Mouse (Mus musculus) left cerebral cortex, adult 8-10 months (tissue): ENCODE data around the gene 1810046K07Rik. TPM values are rescaled to one million over a fixed set of nuclear protein-coding genes. Genes with fewer than 3 reads are reported as not detected.

Source experiments
- DNase-seq, 2 experiments: peaks; one replicate each; pipeline ENCODE4 v3.0.0; 2022; ENCODE audit warnings: low spot score in 2 of 2
- total RNA-seq, 4 experiments: library from RNA; stranded (reverse); gene quantifications; 2 replicates each; pipeline ENCODE4 v1.2.4; 2022

1810046K07Rik gene
- not detected for total RNA-seq

GRCm38 (mm10) chr9:51328731-51329130, at the start of gene 1810046K07Rik:
Gene 1810046K07Rik (minus strand): TSS chr9:51328917.
- no peak for DNase-seq

GRCm38 (mm10) chr9:51369560-51369959, 40.8 kb upstream of the 1810046K07Rik start:
- DNase-seq: no peak

- DNase-seq: no peak
Measured at GRCm38 (mm10) chr9:51367124-51367523, 38.4 kb upstream of the 1810046K07Rik start.

DNA sequence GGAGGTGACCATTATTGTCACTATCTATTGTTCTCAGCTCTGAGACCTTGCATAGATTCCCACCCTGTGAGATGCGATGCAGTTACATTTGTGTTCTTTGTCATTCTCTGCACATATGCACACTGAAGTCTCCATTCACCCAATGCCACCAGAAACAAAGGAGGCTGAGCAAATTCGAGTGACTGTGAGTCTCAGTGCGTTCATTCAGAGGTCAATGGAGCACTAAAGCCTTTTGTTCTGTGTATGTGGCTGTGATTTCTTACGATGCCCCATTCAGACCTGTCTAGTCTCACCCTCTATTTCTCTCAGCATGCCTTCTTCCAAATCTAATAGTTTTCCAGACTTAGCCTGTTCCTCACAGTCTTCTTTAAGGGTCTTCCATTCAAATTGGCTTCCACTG, 35.3 kb upstream of the 1810046K07Rik start:
- no peak for DNase-seq

GRCm38 (mm10) chr9:51353511-51353910, 24.8 kb upstream of the 1810046K07Rik start:
- DNase-seq: no peak

DNA sequence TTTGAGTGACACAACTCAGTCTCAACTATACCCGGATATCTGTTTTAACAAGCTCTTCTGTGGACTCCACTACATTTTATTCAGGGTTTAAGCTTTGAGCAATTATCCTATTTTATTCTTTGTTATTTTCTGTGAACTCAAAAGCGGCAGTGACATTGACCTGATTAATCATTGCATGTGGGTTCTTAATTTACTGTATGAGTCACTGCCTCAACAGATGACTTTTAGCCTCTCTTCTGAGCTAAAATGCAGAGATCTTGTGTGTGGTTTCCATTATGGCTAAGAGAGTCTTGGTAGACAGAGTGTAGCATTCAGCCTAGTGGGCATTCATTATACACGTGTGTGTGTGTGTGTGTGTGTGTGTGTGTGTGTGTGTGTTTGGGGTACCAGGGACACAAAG, 24.2 kb upstream of the 1810046K07Rik start:
- no peak for DNase-seq

DNA sequence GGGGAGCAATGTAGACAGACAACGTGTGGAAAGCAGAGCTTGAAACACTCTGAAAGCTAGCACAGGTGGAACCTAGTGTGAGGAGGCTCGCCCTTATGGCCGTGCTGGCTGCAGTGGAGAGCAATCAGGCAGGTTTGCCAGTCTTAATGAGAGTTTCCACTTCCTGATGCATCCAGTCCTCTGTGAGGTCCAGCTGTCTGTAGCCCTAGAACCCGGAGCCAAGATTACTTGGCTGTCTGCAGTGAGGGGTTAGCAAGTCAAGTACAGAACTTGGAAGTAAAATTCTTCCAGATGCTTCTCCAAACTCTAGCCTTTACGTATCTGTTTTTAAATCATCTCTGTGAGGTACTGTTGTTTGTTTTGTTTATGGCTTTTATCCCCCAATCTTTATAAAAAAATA, 20.7 kb upstream of the 1810046K07Rik start:
- DNase-seq: no peak

DNA sequence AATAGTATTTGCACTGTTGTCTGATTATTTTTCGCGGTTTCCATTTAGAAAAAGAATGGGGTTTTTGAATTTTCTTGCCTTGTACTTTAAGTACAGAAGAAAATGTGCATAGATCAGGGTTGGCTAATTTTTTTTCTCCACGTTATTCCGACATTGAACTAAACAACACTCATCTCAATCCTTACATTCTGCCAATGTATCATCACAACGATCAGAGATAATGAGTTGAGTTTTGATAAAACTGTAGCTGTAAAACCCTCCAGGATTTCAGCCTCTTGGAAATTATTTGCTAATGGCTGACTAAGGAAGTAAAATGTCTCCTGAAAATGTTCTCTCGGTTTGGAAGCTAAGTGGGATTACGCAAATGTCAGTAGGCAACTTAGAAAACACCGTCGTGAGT, 17.1 kb upstream of the 1810046K07Rik start:
- DNase-seq: no peak

GRCm38 (mm10) chr9:51335294-51336010, 6.7 kb upstream of the 1810046K07Rik start:
- peak; percentile 69 to 80 for DNase-seq

DNA sequence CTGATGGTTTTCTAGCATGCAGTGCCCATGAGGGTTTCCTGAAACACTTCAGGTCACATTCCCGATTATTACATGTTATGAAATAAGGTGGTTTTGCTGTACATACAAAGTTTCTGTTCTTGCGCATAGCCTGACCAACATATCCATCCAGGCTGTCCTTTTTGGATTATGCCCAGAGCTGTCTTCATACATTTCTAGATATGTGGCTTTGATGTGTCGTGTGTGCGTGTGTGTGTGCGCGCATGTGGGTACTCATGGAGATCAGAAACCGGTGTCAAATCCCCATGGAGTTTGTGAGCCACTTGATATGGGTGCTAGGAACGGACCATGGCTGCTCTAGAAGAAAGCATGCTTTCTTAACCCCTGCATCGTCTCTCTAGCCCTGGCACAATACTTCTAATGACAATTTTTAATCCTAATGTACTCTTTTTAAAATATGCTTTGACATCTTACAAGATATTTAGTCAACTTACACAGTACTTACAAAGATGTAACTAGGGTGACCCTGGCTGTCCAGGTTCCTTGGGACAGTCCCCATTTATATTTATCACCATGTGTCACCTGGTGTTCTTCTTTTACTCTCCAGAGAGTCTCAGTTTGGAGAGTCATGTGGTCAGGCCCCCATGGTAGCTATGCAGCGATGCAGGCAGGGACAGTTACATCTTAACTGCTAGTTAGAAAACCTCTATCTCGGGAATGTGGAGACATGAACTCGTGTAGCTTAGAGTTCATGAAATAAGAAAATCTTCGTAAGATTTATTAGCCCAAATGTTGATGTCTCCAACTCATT, 2.9 kb upstream of the 1810046K07Rik start:
- DNase-seq: no peak

DNA sequence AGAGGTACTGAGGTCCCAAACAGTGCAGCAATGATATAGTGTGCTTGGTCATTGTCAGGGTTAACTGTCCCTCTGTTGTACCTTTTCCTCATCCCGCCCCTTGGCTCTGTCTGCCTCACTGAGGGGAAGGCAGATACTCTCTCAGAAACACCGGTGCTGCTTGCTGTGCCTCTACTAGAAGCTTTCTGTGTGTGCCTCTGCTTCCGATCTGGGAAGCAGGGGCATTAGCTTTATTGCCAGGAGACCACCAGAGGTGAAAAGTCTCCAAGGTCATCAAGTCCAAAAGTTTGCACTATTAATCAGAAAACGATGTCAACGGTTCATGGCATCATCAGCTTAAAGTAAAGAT, 1.2 kb downstream of the 1810046K07Rik start:
- DNase-seq: no peak

DNA sequence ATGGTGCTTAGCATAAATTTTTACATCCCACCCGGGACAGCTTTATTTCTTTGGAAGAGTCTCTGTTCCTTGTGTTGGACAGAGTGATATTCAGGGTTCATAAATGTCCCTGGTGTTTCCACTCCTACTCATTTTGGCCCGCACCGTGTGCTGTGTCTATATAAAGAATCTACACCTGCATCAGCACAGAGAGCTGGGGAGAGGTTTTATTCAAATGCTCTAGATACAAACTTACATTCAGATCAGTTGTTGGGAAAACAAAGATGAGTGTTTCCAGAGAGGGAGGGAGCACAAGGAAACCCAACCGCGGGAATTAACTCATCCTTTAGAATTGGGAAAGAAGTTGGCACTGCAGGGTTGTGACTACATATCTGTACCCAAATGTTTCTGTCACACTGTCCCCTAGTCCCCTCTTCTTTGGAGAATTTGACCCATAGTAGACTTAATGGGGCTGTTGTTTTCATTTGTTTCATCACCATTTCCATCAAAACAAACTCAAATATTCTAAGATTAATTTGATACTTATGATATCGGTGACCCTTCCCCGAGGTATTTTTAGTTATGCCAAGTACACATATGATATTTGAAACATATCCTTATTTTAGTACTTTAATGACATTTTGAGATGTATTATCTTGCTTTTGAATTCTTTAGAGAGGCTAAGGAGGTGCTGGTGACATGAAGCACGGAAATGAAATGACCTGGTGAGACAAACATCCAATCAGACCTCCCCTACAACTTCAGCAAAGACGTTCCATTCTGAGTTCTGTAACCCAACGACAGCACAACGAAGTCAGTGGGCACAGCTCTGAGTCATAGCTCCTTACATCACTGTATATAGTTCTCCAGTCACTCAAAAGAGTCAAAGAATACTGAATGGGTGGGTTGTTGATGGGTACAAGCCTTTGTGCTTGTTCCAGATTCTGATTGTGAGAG, 1.8 kb downstream of the 1810046K07Rik start:
- DNase-seq: no peak

DNA sequence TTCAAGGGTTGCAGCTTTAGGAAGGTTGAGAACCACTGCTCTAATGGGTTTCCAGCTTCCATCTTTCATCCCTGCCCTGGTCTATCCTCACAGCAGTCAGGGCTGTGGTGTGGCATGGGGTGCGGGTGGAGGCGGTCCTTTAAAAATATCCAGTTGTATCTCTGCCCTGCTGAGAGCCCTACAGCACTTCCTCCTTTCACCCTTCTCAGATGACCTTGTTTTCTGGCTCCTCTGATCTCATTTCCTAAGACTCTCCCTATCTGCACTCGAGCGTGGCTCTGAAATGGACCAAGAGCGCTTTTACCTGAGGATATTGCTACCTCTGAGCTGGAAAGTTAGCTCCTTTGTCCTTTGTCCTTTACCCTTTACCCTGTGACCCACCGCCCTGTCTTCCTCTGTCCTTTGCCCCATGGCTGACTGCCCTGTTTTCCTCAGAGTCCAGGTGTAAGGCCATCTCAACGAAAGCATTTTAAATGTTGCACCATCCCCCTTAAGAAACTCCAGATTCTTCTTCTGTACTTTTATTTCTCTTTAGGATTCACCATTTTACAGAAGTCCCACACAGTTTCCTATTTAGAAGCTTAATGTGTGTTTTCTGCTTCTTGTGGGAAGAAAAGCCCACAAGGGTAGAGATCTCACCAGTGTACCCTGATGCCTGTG, 4.2 kb downstream of the 1810046K07Rik start:
- DNase-seq: no peak

GRCm38 (mm10) chr9:51320096-51320495, 8.6 kb downstream of the 1810046K07Rik start:
- DNase-seq: no peak

- DNase-seq: no peak
Measured at GRCm38 (mm10) chr9:51318246-51318645, 10.5 kb downstream of the 1810046K07Rik start.

DNA sequence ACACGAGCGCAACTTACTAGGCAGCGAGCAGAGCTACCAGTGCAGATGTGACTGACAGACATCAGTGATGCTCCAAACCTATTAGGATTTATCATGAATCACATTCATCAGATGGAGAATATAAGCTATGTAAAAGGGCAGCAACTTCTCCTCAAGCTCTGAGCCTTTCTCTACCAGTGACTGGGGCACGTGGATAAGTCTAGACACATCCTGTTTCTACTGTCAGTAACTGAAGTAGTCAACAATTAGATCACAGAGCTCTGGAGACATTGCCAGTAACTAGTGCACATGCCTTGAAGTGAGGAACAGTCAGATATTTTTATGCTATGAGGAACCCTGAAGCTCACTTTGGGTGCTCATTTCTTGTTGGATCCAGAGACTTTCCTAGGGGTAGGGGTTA, 11.4 kb downstream of the 1810046K07Rik start:
- no peak for DNase-seq

DNA sequence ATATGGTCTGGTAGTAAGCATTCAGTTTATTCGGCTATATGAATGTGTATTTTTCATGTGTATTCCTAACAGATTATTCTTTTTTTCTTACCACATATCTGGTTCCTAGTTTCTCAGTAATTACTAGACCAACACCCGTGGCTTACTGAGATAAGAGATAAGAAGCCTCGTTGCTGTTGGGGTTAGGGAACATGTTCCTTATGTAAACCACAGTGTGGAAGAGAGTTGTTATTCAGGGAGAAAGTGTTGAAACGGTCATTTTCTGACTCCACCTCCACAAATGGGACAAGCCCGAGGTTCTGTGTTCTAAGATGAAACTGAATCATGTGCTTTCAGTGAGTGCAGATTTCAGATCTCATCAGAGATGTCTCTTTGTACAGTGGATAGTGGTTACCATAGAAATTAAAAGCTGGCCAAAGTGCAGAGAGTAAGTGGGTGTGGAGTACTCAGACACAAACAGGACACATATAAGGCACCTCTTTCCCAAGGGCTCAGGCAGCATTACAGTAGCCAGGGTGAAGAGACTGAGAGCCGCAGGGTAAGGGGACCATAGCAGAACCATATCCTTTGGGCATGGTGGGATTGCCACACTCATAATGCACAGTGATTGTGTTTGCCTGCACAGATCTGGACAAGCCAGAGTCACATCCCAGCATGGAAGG, 13.2 kb downstream of the 1810046K07Rik start:
- no peak for DNase-seq

- no peak for DNase-seq
Measured at GRCm38 (mm10) chr9:51312554-51313317, 16.0 kb downstream of the 1810046K07Rik start.

DNA sequence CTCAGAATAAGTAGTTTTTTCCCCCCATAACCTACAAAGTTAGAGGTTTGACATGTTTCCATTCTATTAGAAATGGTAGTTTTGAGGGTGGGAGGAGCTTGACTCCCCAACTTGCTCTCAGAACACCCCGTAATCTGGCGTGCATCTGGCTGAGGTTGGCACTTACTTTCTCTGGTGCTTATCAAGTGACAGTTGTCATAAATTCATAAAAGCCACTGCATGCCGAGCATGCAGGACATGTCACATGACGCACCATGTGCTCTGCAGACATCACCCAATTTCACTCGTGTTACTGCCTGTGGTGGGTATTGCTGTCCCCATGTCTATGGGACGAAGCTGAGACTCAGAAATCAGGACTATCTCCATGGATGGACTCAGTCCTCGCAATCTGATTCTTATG, 18.2 kb downstream of the 1810046K07Rik start:
- no peak for DNase-seq

- no peak for DNase-seq
Measured at GRCm38 (mm10) chr9:51306351-51306750, 22.4 kb downstream of the 1810046K07Rik start.
